Mouse (Mus musculus) forebrain, embryonic 15.5 days (tissue): ENCODE data around the gene Fzd2. TPM values are rescaled to one million over a fixed set of nuclear protein-coding genes. Genes with fewer than 3 reads are reported as not detected.
A peak's percentile ranks its signal among the peaks of the same experiment; 100 is the strongest.

Experiments used
- ATAC-seq: fragments of 200-750 bp; cut with Nextera tagmentation; replicated peaks from 2 replicates; pipeline ENCODE4 v1.8.0; 2017; ENCODE audit warnings: mild to moderate bottlenecking, moderate TSS enrichment, moderate library complexity
- H3K27ac ChIP-seq: fragments of 300-500 bp; sonication (generic); replicated peaks from 2 replicates; pipeline ENCODE4 v1.5.1; 2015; ENCODE audit warnings: mild to moderate bottlenecking, inconsistent platforms
- H3K27me3 ChIP-seq: fragments of 300-500 bp; sonication (generic); 2 replicates; pipeline ENCODE4 v1.6.1; 2015; ENCODE audit warnings: inconsistent platforms
- H3K36me3 ChIP-seq: fragments of 300-500 bp; sonication (generic); 2 replicates; pipeline ENCODE4 v1.6.1; 2015; ENCODE audit warnings: mild to moderate bottlenecking, inconsistent platforms
- H3K4me1 ChIP-seq: fragments of 300-500 bp; sonication (generic); 2 replicates; pipeline ENCODE4 v1.6.1; 2015; ENCODE audit warnings: inconsistent platforms
- H3K4me2 ChIP-seq: fragments of 300-500 bp; sonication (generic); replicated peaks from 2 replicates; pipeline ENCODE4 v1.6.1; 2015; ENCODE audit warnings: mild to moderate bottlenecking, inconsistent platforms
- H3K4me3 ChIP-seq: fragments of 300-500 bp; sonication (generic); 2 replicates; pipeline ENCODE4 v1.5.1; 2015; ENCODE audit warnings: mild to moderate bottlenecking, inconsistent platforms
- H3K9ac ChIP-seq: fragments of 300-500 bp; sonication (generic); replicated peaks from 2 replicates; pipeline ENCODE4 v1.6.1; 2015; ENCODE audit warnings: mild to moderate bottlenecking, inconsistent platforms
- H3K9me3 ChIP-seq: fragments of 300-500 bp; sonication (generic); 2 replicates; pipeline ENCODE4 v1.6.1; 2016; ENCODE audit warnings: inconsistent platforms
- WGBS: fragments of 180-500 bp; shearing (Covaris S2); methylation state at CpG from one replicate; pipeline ENCODE4 v1.1.7; 2015; ENCODE audit warnings: mixed read lengths; 5-methylcytosine and 5-hydroxymethylcytosine counted together
- polyA plus RNA-seq: library from polyadenylated mRNA; unstranded; fragments of >200 nt; fragmentation: Nextera tagmentation; extraction: Ambion mirVana; gene quantifications from 2 replicates; pipeline ENCODE4 v1.2.1, GENCODE M21; 2015

Gene Fzd2
- polyA plus RNA-seq, 1 experiment from 2014 or later: 18.4 TPM

DNA sequence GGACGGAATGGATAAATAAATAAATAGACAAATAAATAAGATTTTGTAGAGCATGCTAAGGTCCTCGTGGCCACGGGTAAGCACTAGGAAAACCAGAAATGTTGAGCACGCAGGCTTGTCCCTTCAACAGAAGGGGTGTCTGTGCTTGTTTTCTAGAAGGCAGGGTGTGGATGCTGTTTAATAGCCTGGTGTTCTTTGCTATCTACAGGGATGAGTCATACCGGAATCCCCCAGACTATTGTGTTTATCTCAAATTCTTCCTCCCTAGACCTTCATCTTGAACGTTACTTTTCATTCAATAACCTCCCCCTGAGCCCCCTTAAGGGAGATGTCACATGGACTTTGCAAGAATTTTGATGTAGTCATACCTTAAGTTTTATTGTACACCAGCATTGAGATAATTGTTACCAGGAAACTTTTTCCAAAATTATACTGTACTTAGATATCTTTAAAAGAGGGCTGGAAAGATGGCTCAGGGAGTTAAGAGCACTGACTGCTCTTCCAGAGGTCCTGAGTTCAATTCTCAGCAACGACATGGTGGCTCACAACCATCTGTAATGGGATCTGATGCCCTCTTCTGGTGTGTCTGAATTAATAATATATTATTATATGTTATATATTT lies 35.3 kb upstream of the Fzd2 start:
- Histone ChIP-seq H3K27me3 (no peaks in the 10 kb centered on the region), H3K4me2 (no peak overlapping the region), H3K36me3 (no peaks in the 10 kb centered on the region), H3K27ac (no peak overlapping the region), H3K9me3 (no peaks in the 10 kb centered on the region), H3K9ac (no peak overlapping the region), H3K4me1 (peaks cover 3% of the 10 kb centered on the region; the same call in 1 of the 2 replicates), H3K4me3 (no peak overlapping the region)
- no peak for ATAC-seq
- 80% methylated on average over 7 of the region's 7 CpGs for WGBS

DNA sequence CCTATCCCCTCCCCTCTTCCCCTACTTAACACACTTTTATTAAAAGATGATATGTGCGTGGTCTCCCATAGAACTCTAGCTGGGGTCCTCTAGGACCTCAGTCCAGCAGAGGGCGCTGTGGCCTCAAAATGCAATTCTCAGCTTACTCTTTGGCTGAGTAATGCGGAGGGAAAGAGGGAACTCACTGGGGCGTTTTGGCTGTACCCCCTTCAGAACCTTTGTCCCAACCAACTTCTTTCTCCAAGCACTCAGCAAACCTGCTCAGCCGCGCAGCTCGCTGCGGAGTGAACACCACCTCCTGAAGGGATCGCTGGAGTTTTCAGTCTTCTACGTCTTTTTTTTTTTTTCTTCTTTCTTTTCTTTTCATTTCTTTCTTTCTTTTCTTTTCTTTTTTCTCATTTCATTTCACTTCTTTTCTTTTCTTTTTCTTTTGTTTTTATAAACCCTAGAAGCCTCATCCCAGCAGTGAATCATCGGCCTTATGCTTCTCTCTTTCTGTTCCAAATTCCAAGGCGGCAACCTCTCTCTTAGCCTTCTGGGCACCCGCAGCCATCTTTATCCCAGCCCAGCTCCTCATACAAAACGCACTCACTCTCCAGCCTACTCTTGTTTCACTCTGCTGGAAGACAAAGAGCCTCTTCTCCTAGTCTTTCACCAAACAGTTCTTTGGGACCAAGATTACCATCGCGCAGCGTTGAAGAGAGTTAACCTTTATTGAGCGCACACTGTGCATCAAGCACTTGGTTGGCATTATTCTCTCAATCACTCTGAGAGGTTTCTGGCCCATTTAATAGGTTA lies 31.1 kb upstream of the Fzd2 start:
- Histone ChIP-seq H3K4me3 (peak overlapping the region; percentile 42), H3K9ac (peak overlapping the region; percentile 50), H3K27ac (no peak overlapping the region), H3K4me2 (peak overlapping the region; percentile 80), H3K27me3 (no peaks in the 10 kb centered on the region), H3K4me1 (peaks cover 3% of the 10 kb centered on the region; the same call in 1 of the 2 replicates), H3K9me3 (no peaks in the 10 kb centered on the region), H3K36me3 (no peaks in the 10 kb centered on the region)
- 2% methylated on average over 18 of the region's 18 CpGs for WGBS
- peak; percentile 74 for ATAC-seq

DNA sequence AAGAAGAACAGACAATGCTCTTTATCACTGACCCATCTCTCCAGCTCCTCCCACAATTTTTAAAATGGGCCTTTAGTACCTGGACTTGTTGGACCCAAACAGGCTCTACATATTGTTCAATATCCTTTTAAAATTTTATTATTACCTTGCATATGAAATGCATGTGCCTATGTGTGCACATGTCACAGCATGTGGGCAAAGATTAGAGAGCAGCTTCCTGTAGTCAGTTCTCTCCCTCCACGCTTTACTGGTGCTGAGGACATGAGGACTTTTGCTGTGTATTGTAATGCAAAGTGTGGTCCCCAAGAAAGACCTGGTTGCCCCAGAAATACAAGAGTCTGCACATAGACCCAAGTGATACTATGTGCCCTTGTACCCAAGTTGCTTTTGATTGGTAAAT lies 29.2 kb upstream of the Fzd2 start:
- no peak overlapping the region for H3K4me3 ChIP-seq
- no peak for ATAC-seq

DNA sequence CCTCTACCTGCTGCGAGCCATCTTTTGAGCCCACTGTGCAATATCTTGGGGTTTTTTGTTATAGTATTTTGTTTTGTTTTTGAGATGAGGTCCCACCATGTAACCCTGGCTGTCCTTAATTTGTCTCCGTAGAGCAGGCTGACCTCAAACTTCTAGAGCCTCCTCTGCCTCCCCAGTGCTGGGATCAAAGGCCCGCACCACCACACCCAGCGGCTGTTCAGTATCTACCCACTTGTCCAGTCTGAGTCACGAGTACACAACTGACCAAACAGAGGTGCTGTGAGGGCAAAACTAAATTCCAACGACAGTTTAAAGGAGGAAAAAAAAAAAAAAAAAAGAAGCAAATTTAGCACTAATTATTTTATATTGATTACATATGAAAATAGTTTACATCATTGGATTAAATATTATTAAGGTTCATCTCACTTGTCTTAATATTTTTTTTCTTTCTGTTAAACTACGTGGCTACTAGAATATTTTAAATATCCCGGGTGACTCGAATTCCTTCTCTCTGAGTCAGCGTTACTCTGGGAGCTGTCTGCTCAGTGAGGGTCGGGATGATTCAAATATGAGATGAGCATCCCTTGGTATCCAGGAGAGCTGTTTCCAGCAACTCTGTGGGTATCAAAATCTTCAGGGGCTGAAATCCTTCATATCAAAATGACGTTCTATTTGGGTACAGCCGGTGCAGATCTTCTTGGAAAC lies 28.0 kb upstream of the Fzd2 start:
- peaks cover 20% of the 10 kb centered on the region for H3K4me1 ChIP-seq
- 76% methylated on average over 13 of the region's 13 CpGs for WGBS
- H3K4me2 ChIP-seq: no peak overlapping the region
- no peaks in the 10 kb centered on the region for H3K36me3 ChIP-seq
- no peak for ATAC-seq
- no peak overlapping the region for H3K4me3 ChIP-seq
- no peak overlapping the region for H3K9ac ChIP-seq
- no peaks in the 10 kb centered on the region for H3K9me3 ChIP-seq
- no peaks in the 10 kb centered on the region for H3K27me3 ChIP-seq
- no peak overlapping the region for H3K27ac ChIP-seq

More for the DNA sequence above, 29.2 kb upstream of the Fzd2 start:
- Histone ChIP-seq H3K27ac (no peak overlapping the region), H3K9ac (no peak overlapping the region), H3K4me1 (peaks cover 18% of the 10 kb centered on the region), H3K9me3 (no peaks in the 10 kb centered on the region), H3K4me2 (no peak overlapping the region), H3K27me3 (no peaks in the 10 kb centered on the region), H3K36me3 (no peaks in the 10 kb centered on the region)
- WGBS: 50% methylated on average over 1 of the region's 1 CpGs

DNA sequence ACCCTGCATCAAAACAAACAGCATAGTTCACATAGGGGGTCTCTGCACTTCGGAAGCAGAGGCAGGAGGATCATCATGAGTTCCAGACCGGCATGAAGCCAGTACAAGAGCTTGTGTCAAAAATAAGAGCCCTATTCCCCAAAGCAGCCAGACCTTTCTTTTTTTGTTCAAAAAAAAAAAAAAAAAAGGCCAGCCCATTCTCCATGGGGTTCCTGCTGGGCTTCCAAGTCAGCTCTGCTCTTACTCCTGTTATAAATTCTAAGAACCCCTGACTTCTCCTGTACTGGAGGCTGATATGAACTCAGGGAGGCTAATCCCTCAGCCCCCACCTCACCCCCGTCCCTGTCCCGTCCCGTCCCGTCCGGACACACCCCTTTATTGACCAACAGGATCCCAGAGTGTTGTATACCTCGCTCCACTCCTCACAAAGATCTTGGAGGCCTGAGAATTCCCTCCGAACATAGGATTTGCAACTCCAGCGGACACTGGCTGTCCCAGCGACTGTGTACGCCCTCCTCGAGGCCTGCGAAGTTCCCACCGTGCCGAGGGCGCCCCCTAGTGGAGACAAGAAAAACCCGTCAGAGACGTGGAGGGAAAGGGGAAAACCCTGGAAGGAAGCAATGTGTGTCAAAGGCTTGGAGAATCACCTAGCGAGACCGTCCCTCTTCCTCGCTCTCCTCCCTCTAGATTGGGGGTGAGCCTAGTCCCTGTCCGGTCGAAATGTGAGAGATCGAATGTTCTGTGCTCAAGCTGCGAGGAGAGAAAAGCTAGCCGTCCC lies 25.7 kb upstream of the Fzd2 start:
- 6% methylated on average over 27 of the region's 27 CpGs for WGBS
- peak overlapping the region; percentile 37 for H3K4me2 ChIP-seq
- no peaks in the 10 kb centered on the region for H3K9me3 ChIP-seq
- H3K9ac ChIP-seq: peak overlapping the region; percentile 32
- peak overlapping the region; percentile 24 for H3K4me3 ChIP-seq
- H3K36me3 ChIP-seq: no peaks in the 10 kb centered on the region
- ATAC-seq: peak; percentile 13
- H3K4me1 ChIP-seq: peaks cover 30% of the 10 kb centered on the region
- H3K27me3 ChIP-seq: no peaks in the 10 kb centered on the region
- peak overlapping the region; percentile 86 for H3K27ac ChIP-seq

DNA sequence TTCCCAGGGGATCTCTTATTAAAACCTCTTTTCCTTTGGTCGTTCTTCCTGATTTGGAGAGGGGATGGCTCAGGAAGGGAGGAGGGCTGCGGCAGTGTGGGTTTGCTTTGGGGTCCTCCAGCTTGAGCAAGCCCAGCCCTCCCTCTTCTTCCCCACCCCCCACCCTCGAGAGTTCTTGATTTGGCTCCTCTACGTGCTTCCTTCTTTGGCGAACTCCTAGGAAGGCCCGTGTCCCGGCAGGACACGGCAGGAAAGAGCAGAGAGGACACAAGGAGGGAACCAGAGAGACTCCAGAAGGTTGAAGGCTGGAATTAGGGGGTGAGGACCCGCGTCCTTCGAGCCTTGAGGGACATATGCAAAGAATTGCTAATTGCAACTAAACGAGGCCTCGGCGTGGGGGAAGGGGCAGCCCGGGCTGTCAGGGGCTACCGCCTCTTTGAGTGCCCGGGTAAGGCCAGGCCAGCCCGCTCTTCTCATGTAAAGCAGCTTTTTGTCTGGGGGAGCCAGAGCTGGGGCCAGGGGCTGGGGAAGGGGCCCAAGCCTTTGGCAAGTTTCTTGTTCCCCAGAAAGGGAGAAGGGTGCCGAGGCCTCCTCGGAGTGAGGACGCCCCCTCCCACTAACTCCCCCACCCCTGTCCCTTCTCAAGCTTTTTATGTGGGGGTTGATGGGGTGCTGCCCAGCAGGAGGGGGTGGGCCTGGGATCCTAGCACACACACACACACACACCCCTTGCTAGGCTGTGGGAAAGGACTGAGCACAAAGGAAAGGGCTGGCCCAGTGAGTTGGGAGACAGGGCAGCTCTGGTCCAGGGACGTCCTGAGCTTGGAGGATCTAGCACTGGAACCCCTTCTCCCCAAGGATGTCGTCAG lies 24.8 kb upstream of the Fzd2 start, which contains the start of gene Gm11627:
Gene Gm11627 (minus strand): TSS at position 297 of the 869 bp plus-strand sequence.
- Histone ChIP-seq H3K4me2 (peak within 1 kb of the TSS; percentile 37), H3K36me3 (no peaks in the 10 kb centered on the region), H3K9me3 (no peaks in the 10 kb centered on the region), H3K27ac (peak within 1 kb of the TSS; percentile 86), H3K4me3 (peak within 1 kb of the TSS; percentile 24), H3K27me3 (no peaks in the 10 kb centered on the region), H3K4me1 (peaks cover 30% of the 10 kb centered on the region), H3K9ac (peak within 1 kb of the TSS; percentile 32)
- ATAC-seq: peak; percentile 89
- 2% methylated on average over 23 of the region's 23 CpGs for WGBS

DNA sequence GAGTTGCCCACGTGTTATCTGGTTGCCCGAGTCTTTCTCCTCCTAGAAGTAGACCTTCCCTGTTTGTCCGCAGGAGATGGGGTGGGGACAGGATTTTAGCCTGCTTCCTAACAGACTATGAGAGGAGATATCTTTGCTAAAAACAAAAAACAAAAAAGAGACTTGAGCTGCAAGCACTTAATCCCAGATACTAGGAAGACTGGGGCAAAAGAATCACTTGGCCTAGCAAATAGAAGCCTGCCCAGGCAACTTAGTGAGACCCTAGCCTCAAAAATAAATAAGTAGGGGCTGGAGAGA lies 24.2 kb upstream of the Fzd2 start:
- no peak overlapping the region for H3K9ac ChIP-seq
- H3K36me3 ChIP-seq: no peaks in the 10 kb centered on the region
- peak overlapping the region; percentile 86 for H3K27ac ChIP-seq
- H3K27me3 ChIP-seq: no peaks in the 10 kb centered on the region
- H3K4me2 ChIP-seq: no peak overlapping the region
- no peaks in the 10 kb centered on the region for H3K9me3 ChIP-seq
- H3K4me3 ChIP-seq: no peak overlapping the region
- WGBS: 20% methylated on average over 3 of the region's 3 CpGs
- peaks cover 30% of the 10 kb centered on the region for H3K4me1 ChIP-seq
- no peak for ATAC-seq

DNA sequence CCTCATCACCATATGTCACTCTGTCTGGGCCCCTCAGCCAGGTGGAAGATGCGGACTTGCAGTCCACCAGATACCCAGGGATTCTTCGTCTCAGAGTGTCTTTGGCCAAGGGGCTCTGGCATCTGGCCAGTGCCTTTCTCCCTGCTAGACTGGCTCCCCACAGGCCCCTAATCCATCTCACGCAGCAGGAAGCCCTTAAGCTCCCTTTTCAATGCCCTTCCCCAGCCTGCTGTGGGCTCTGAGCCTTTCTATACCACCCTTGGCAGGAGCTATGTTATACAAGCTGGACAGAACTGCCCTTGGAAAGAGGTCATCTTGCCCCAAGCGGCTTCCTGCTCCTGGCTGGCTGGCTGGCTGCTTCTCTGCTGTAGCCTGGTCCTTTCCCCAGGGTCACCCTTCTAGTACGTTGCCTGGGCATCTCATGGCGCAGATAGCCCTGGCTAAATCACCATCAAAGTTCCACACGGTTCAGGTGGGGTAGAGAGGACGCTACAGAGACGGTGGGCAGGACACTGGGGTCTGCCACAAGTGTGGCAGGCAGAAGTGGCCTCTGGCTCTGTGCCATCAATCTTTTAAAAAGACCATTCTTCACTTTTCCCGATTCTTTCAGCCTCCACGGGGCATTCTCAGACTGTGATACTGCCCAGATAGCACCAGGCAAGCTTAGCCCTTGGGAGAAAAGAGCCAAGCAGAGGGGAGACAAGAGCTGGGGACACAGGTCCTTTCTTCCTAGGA lies 22.7 kb upstream of the Fzd2 start:
- Histone ChIP-seq H3K27ac (peak overlapping the region; percentile 79), H3K9me3 (no peaks in the 10 kb centered on the region), H3K4me2 (no peak overlapping the region), H3K4me1 (peaks cover 30% of the 10 kb centered on the region), H3K36me3 (no peaks in the 10 kb centered on the region), H3K4me3 (no peak overlapping the region), H3K27me3 (no peaks in the 10 kb centered on the region), H3K9ac (no peak overlapping the region)
- no peak for ATAC-seq
- 9% methylated on average over 11 of the region's 11 CpGs for WGBS

DNA sequence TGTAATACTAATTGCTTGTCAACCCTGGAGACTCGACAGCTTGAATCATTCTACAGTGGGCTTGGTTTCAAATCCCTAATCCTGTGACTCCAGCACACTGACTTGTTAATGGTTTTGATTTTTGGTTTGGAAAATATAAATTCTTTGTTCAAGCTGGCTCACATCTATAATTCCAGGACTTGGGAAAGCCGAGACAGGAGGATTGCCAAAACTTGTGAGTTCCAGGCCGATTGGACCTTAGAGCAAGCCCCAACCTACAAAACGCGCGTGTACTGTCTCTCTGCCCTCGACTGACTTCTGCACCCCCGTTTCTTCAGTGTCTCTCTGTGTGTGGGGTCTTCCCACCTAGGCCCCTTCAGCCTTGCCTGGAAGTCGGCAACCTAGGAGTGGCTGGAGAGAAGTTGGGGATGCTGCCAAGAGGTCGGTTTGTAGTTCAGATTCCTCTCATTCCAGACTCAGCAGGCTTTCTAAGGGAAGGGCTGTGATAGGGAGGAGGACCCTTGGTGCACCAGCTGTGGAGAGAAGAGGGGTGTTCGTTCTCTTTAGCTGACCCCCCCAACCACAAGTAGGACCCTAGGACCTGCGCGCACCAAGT lies 22.1 kb upstream of the Fzd2 start:
- H3K4me3 ChIP-seq: no peak overlapping the region
- no peak overlapping the region for H3K9ac ChIP-seq
- no peaks in the 10 kb centered on the region for H3K27me3 ChIP-seq

DNA sequence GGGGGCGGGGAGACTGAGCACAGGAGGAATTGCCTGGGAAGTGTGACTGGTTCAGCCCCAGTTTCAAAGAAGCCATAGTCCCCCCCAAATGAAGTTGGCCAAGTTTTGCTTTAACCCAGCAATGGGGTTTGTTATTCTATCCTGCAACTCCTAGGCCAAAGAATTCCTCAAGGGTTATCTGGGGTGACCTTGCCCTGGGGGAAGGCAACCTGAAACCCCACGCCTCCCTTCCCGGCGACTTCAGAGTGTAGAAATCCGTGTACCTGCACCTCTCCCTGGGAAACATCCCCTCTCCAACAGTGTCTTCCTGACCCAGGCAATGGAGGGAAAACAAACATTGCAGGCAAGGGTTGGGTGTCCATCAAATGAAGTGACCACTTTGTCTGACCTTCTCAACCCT lies 21.5 kb upstream of the Fzd2 start:
- no peak overlapping the region for H3K4me3 ChIP-seq
- H3K9ac ChIP-seq: no peak overlapping the region
- no peaks in the 10 kb centered on the region for H3K36me3 ChIP-seq
- 32% methylated on average over 5 of the region's 5 CpGs for WGBS
- peaks cover 30% of the 10 kb centered on the region for H3K4me1 ChIP-seq
- no peak for ATAC-seq
- no peak overlapping the region for H3K4me2 ChIP-seq
- no peaks in the 10 kb centered on the region for H3K9me3 ChIP-seq
- peak overlapping the region; percentile 79; the same call in 1 of the 2 replicates for H3K27ac ChIP-seq
- H3K27me3 ChIP-seq: no peaks in the 10 kb centered on the region

More for the DNA sequence above, 22.1 kb upstream of the Fzd2 start:
- Histone ChIP-seq H3K9me3 (no peaks in the 10 kb centered on the region), H3K4me2 (no peak overlapping the region), H3K27ac (peak overlapping the region; percentile 79), H3K4me1 (peaks cover 30% of the 10 kb centered on the region), H3K36me3 (no peaks in the 10 kb centered on the region)
- WGBS: 20% methylated on average over 13 of the region's 13 CpGs
- no peak for ATAC-seq
